Mouse (Mus musculus) E14TG2a.4 (cell line): Measurements from ENCODE around the gene Aaas.

Experiments used
- H3K27me3 ChIP-seq: 2 replicates; pipeline ENCODE4 v1.6.1; 2014; ENCODE audit warnings: low read length, control low read depth; ENCODE audit not compliant: insufficient read depth
- H3K36me3 ChIP-seq: 2 replicates; pipeline ENCODE4 v1.6.1; 2014; ENCODE audit warnings: low read length, control low read depth; ENCODE audit not compliant: insufficient read depth
- H3K4me1 ChIP-seq: replicated peaks from 2 replicates; pipeline ENCODE4 v1.6.1; 2014; ENCODE audit warnings: low read depth, low read length, control low read depth
- H3K4me3 ChIP-seq: replicated peaks from 2 replicates; pipeline ENCODE4 v1.5.1; 2014; ENCODE audit warnings: mild to moderate bottlenecking, low read length
- H3K9me3 ChIP-seq: 2 replicates; pipeline ENCODE4 v1.6.1; 2014; ENCODE audit warnings: low read length, control low read depth
- CTCF ChIP-seq: conservative IDR thresholded peaks from 2 replicates; pipeline ENCODE4 v1.5.1; 2014; ENCODE audit warnings: low read length
- NANOG ChIP-seq: IDR thresholded peaks from 2 replicates; pipeline ENCODE4 v1.6.1; 2014; ENCODE audit warnings: borderline replicate concordance, low read length, mixed read lengths
- POU5F1 ChIP-seq: IDR thresholded peaks from 2 replicates; pipeline ENCODE4 v1.6.1; 2014; ENCODE audit warnings: low read length, borderline replicate concordance

Aaas gene

DNA sequence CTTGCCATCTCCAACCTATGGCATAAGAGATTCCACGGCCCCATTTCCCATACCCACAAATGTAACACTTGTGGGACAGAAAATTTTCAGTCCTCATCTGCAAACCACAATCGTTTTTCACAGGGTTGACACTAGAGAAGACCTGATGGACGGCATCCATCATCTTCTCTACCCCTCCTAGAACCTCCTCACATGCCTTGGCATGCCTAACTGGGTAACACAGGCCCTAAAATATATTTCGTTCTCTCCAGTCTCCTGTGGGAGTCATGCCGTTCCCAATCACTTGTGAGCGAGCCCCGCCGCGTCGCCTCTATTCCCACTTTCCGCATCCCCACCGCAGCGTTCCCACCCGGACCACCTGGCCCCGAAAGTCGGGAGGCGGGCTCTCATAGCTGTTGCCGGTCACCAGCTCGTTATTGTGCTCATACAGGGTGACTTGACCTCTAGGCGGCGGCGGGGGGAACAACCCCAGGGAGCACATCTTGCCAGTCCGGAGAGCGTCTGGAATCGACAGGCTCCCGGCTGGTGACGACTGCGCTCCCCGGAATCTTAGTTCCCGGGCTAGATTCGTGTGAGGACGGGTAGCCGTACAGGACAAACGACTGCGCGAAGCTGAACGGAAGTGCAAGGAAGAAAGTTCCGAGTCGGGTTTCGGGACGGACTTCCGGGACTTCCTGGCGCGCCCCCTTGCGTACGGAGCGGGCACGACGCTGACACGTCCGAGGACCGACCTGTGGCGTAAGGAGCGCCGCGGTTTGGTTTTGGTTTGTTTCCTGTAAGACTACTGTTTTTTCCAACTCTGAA, at the start of gene Aaas:
Gene Aaas (minus strand): TSS at position 634 of the 804 bp plus-strand sequence.
- Histone ChIP-seq H3K4me3 (peak within 1 kb of the TSS; percentile 98), H3K4me1 (peaks cover 46% of the 10 kb centered on the region), H3K9me3 (no peaks in the 10 kb centered on the region), H3K36me3 (peaks cover 33% of the 10 kb centered on the region), H3K27me3 (peaks cover 12% of the 10 kb centered on the region)
- TF ChIP-seq POU5F1 (no peak), NANOG (no peak), CTCF (peak; percentile 59)

GRCm38 (mm10) chr15:102399229-102400221, 49.0 kb upstream of the Aaas start:
- no peaks in the 10 kb centered on the region for H3K9me3 ChIP-seq
- no peak for TF ChIP-seq CTCF
- TF ChIP-seq NANOG: peak; percentile 27; the same call in 1 of the 2 replicates

GRCm38 (mm10) chr15:102398629-102399028, 48.1 kb upstream of the Aaas start:
- no peaks in the 10 kb centered on the region for H3K9me3 ChIP-seq
- TF ChIP-seq NANOG (no peak), POU5F1 (no peak), CTCF (no peak)
- H3K36me3 ChIP-seq: no peaks in the 10 kb centered on the region
- H3K4me1 ChIP-seq: peaks cover 89% of the 10 kb centered on the region
- H3K27me3 ChIP-seq: no peaks in the 10 kb centered on the region
- peak overlapping the region; percentile 75 for H3K4me3 ChIP-seq

More at GRCm38 (mm10) chr15:102399229-102400221, 49.0 kb upstream of the Aaas start:
- H3K4me3 ChIP-seq: peak overlapping the region; percentile 75
- no peaks in the 10 kb centered on the region for H3K36me3 ChIP-seq
- no peaks in the 10 kb centered on the region for H3K27me3 ChIP-seq
- H3K4me1 ChIP-seq: peaks cover 88% of the 10 kb centered on the region

GRCm38 (mm10) chr15:102395061-102395460, 44.5 kb upstream of the Aaas start:
- Histone ChIP-seq H3K4me1 (peaks cover 87% of the 10 kb centered on the region), H3K36me3 (no peaks in the 10 kb centered on the region), H3K4me3 (peak overlapping the region; percentile 61), H3K9me3 (no peaks in the 10 kb centered on the region), H3K27me3 (no peaks in the 10 kb centered on the region)
- TF ChIP-seq POU5F1: no peak
- no peak for TF ChIP-seq NANOG
- TF ChIP-seq CTCF: no peak

GRCm38 (mm10) chr15:102393584-102394014, 43.0 kb upstream of the Aaas start:
- Histone ChIP-seq H3K9me3 (no peaks in the 10 kb centered on the region), H3K27me3 (no peaks in the 10 kb centered on the region), H3K36me3 (no peaks in the 10 kb centered on the region), H3K4me1 (peaks cover 95% of the 10 kb centered on the region), H3K4me3 (no peak overlapping the region; the same call in 1 of the 2 replicates)
- TF ChIP-seq NANOG (no peak), POU5F1 (no peak), CTCF (no peak)

DNA sequence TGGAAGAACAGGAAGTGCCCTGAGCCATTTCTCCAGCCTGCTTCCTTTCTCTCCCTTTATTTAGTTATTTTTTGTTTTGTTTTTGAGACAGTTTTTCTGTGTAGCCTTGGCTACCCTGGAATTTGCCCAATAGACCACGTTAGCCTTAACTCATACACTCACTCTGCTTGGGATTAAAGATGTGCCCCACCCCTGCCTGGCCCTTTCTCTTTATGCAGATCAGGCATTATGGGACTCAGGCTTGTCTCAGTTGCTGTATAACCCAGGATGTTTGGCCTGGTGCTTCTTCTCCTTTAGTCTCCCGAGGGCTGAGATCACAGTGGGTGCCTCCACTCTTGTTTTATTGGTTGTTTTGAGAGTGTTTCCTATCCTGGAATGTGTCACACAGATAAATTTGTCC, 41.9 kb upstream of the Aaas start:
- H3K4me1 ChIP-seq: peaks cover 87% of the 10 kb centered on the region
- no peaks in the 10 kb centered on the region for H3K27me3 ChIP-seq
- no peak overlapping the region for H3K4me3 ChIP-seq
- no peak for TF ChIP-seq NANOG
- no peak for TF ChIP-seq POU5F1
- no peak for TF ChIP-seq CTCF
- H3K36me3 ChIP-seq: no peaks in the 10 kb centered on the region
- H3K9me3 ChIP-seq: no peaks in the 10 kb centered on the region

- peaks cover 69% of the 10 kb centered on the region for H3K4me1 ChIP-seq
- H3K4me3 ChIP-seq: no peak overlapping the region
- no peaks in the 10 kb centered on the region for H3K9me3 ChIP-seq
- no peaks in the 10 kb centered on the region for H3K27me3 ChIP-seq
- H3K36me3 ChIP-seq: no peaks in the 10 kb centered on the region
- no peak for TF ChIP-seq NANOG
- TF ChIP-seq POU5F1: no peak
- TF ChIP-seq CTCF: no peak
These were observed 38.4 kb upstream of the Aaas start for GRCm38 (mm10) chr15:102388942-102389341.

DNA sequence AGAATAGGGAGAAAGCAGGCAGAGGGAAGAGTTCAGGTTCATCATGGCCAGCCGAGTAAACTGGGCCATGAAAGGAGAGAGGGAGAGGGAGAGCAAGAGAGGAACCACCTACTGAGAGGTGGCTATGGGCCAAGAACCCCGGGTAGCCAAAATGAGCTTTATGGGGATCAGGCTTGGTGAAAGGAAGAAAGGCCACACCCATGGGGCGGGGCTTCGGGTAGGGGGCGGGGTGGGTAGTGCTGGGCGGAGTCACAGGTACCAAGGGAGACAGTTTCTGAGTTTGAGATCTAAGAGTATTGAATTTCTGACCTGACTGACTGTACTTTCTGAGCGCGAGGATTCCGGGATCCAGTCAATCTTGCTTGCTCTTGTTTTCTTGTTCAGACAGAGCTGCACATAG, 36.1 kb upstream of the Aaas start:
- no peak for TF ChIP-seq NANOG
- no peak for TF ChIP-seq POU5F1
- TF ChIP-seq CTCF: no peak
- Histone ChIP-seq H3K27me3 (no peaks in the 10 kb centered on the region), H3K9me3 (no peaks in the 10 kb centered on the region), H3K36me3 (no peaks in the 10 kb centered on the region), H3K4me3 (peak overlapping the region; percentile 60), H3K4me1 (peaks cover 62% of the 10 kb centered on the region)
